Comparison of ENCODE assay signal across 16 mouse cellular contexts in genomic region chr9:99685061-99685521, GRCm38 (mm10). TPM values are rescaled to one million over a fixed set of nuclear protein-coding genes. Genes with fewer than 3 reads are reported as not detected.
DNase-seq lines count a peak whose midpoint lies in the region; ATAC-seq lines count a peak whose summit lies in the region.
"Had no signal": no experiment of that assay in that cellular context is flagged by ENCODE, and none has a peak within 500 bp of the region (broad histone marks: within the 10 kb centered on the region; RNA-seq: fewer than 3 reads in every experiment).

No protein-coding gene starts in this region.

- ATAC-seq in cerebellum, adult (ENCODE audit: insufficient number of reproducible peaks, low FRiP score, low TSS enrichment), result no peak
- no peak for ATAC-seq in megakaryocyte progenitor cell, adult 5-6 weeks (replicated peaks; ENCODE audit: poor library complexity)
- ATAC-seq: intestine, postnatal 0 days had no signal

- peak; percentile 78 to 83 for DNase-seq in cerebellum, postnatal 10 days
- peak; percentile 42 for DNase-seq in layer of hippocampus, adult 9-11 months
- no peak for DNase-seq in layer of hippocampus, postnatal 25 days (ENCODE audit: extremely low spot score in 1 of 2, low spot score in 1 of 2)
- DNase-seq in Muller cell, postnatal 12 days (ENCODE audit: inconsistent ontology term), result peak; percentile 24
- DNase-seq in lung, postnatal 14 days, result peak; percentile 73
- no peak for DNase-seq in frontal cortex, postnatal 25 days (ENCODE audit: low spot score in 2 of 2)
- DNase-seq: cerebellum, adult 2 months; embryo, embryonic 11 days; kidney, postnatal 25 days; liver had no signal

RNA-seq across cellular contexts. Expression of gene Cldn18, which starts 32.0 kb away (rescaled TPM):
- not detected for total RNA-seq in layer of hippocampus, postnatal 25 days (2021)
- total RNA-seq in megakaryocyte progenitor cell, adult 5-6 weeks (2015), result not detected in 2 replicates
- total RNA-seq in megakaryocyte progenitor cell, adult 5-6 weeks (2017), result not detected in 2 replicates
- total RNA-seq: CH12.LX; granulocyte monocyte progenitor cell, adult 5-6 weeks; left cerebral cortex, adult 2 months had no signal

RNA-seq across cellular contexts. Expression of gene Dzip1l, which starts 55.8 kb away (rescaled TPM):
- total RNA-seq in layer of hippocampus, postnatal 25 days (2021), result 10 to 100 TPM; 22.6 to 25.3 TPM
- total RNA-seq in megakaryocyte progenitor cell, adult 5-6 weeks (2015), result not detected in 2 replicates
- not detected in 2 replicates for total RNA-seq in megakaryocyte progenitor cell, adult 5-6 weeks (2017)
- total RNA-seq: CH12.LX; granulocyte monocyte progenitor cell, adult 5-6 weeks had no signal

Comparison
In these comparisons a context has a peak if more than half of its experiments do, and no peak if none do; other contexts are left out.
1. DNase-seq: peak in cerebellum, postnatal 10 days (2 of 2), layer of hippocampus, adult 9-11 months (single experiment), Muller cell, postnatal 12 days (single experiment) and lung, postnatal 14 days (single experiment); none in layer of hippocampus, postnatal 25 days (0 of 2) and frontal cortex, postnatal 25 days (0 of 2).
2. RNA of gene Dzip1l, which starts 55.8 kb away (total RNA-seq): 22.6 to 25.3 TPM in layer of hippocampus, postnatal 25 days; not detected in megakaryocyte progenitor cell, adult 5-6 weeks; every median in the first group is over 10 times any median in the second.